Mouse (Mus musculus): Measurements from ENCODE around the gene Hapln4. TPM values are rescaled to one million over a fixed set of nuclear protein-coding genes. Genes with fewer than 3 reads are reported as not detected.

The Hapln4 gene
- polyA plus RNA-seq, 1 experiment: 0.84 TPM

- Histone ChIP-seq H3K4me1 (ENCODE audit: control insufficient read depth, insufficient read depth, low read length) (no peaks in the 10 kb centered on the region), H3K27ac (ENCODE audit: insufficient read depth, low read length) (no peak overlapping the region), H3K4me3 (ENCODE audit: insufficient read depth, low read length) (no peak overlapping the region)
- TF ChIP-seq POLR2A (IDR thresholded peaks at IDR 0.05; ENCODE audit: low read depth, low read length): no peak
- no peak for TF ChIP-seq CTCF (IDR thresholded peaks at IDR 0.05; ENCODE audit: borderline replicate concordance, insufficient read depth, low read length)
Measured at GRCm38 (mm10) chr8:70134086-70134485, 50.8 kb downstream of the Hapln4 start.

- H3K4me1 ChIP-seq (ENCODE audit: control insufficient read depth, insufficient read depth, low read length): no peaks in the 10 kb centered on the region
- no peak overlapping the region for H3K27ac ChIP-seq (ENCODE audit: insufficient read depth, low read length)
- H3K4me3 ChIP-seq (ENCODE audit: insufficient read depth, low read length): no peak overlapping the region
- TF ChIP-seq POLR2A (IDR thresholded peaks at IDR 0.05; ENCODE audit: low read depth, low read length) (no peak), CTCF (IDR thresholded peaks at IDR 0.05; ENCODE audit: borderline replicate concordance, insufficient read depth, low read length) (no peak)
Measured at GRCm38 (mm10) chr8:70134931-70135330, 51.7 kb downstream of the Hapln4 start.

- Histone ChIP-seq H3K4me1 (ENCODE audit: control insufficient read depth, insufficient read depth, low read length) (0 out of 2 replicates have a peak, but pooled peaks cover 7% of the 10 kb centered on the region), H3K4me3 (ENCODE audit: insufficient read depth, low read length) (no peak overlapping the region), H3K27ac (ENCODE audit: insufficient read depth, low read length) (no peak overlapping the region)
- TF ChIP-seq POLR2A (IDR thresholded peaks at IDR 0.05; ENCODE audit: low read depth, low read length) (no peak), CTCF (IDR thresholded peaks at IDR 0.05; ENCODE audit: borderline replicate concordance, insufficient read depth, low read length) (no peak)
Measured at GRCm38 (mm10) chr8:70136591-70136990, 53.3 kb downstream of the Hapln4 start.

- TF ChIP-seq POLR2A (IDR thresholded peaks at IDR 0.05; ENCODE audit: low read depth, low read length): no peak
- no peak for TF ChIP-seq CTCF (IDR thresholded peaks at IDR 0.05; ENCODE audit: borderline replicate concordance, insufficient read depth, low read length)
- Histone ChIP-seq H3K4me1 (ENCODE audit: control insufficient read depth, insufficient read depth, low read length) (0 out of 2 replicates have a peak, but pooled peaks cover 7% of the 10 kb centered on the region), H3K27ac (ENCODE audit: insufficient read depth, low read length) (no peak overlapping the region), H3K4me3 (ENCODE audit: insufficient read depth, low read length) (peak overlapping the region; percentile 53; the same call in 1 of the 2 replicates)
Measured at GRCm38 (mm10) chr8:70137890-70138289, 54.6 kb downstream of the Hapln4 start.

- H3K27ac ChIP-seq (ENCODE audit: insufficient read depth, low read length): peak within 1 kb of the TSS; percentile 49
- 0 out of 2 replicates have a peak, but pooled peaks cover 7% of the 10 kb centered on the region for H3K4me1 ChIP-seq (ENCODE audit: control insufficient read depth, insufficient read depth, low read length)
- peak within 1 kb of the TSS; percentile 77 for H3K4me3 ChIP-seq (ENCODE audit: insufficient read depth, low read length)
- TF ChIP-seq CTCF (IDR thresholded peaks at IDR 0.05; ENCODE audit: borderline replicate concordance, insufficient read depth, low read length) (no peak), POLR2A (IDR thresholded peaks at IDR 0.05; ENCODE audit: low read depth, low read length) (peak; percentile 92)
Measured at GRCm38 (mm10) chr8:70139026-70139857, 56.0 kb downstream of the Hapln4 start, which contains the start of the genes Rfxank, Borcs8 and Mef2b. Gene Rfxank (minus strand): TSS chr8:70139154. Gene Borcs8 (plus strand): TSS chr8:70139499. Gene Mef2b (plus strand): TSS chr8:70139711.

- H3K27ac ChIP-seq (ENCODE audit: insufficient read depth, low read length): peak overlapping the region; percentile 49
- H3K4me3 ChIP-seq (ENCODE audit: insufficient read depth, low read length): peak overlapping the region; percentile 77
- 0 out of 2 replicates have a peak, but pooled peaks cover 7% of the 10 kb centered on the region for H3K4me1 ChIP-seq (ENCODE audit: control insufficient read depth, insufficient read depth, low read length)
- no peak for TF ChIP-seq CTCF (IDR thresholded peaks at IDR 0.05; ENCODE audit: borderline replicate concordance, insufficient read depth, low read length)
- TF ChIP-seq POLR2A (IDR thresholded peaks at IDR 0.05; ENCODE audit: low read depth, low read length): no peak
Measured at GRCm38 (mm10) chr8:70139981-70140380, 56.7 kb downstream of the Hapln4 start.

Other genes starting within 250 kb of the Hapln4 start
- gene Cilp2, start 195.8 kb upstream of the Hapln4 start, polyA plus RNA-seq (2011; ENCODE audit: insufficient read length, low read depth, missing spikeins): not detected in 2 replicates
- gene Tssk6, start 181.3 kb upstream of the Hapln4 start, polyA plus RNA-seq (2011; ENCODE audit: insufficient read length, low read depth, missing spikeins): 0.39 and 0.50 TPM in 2 replicates
- 62.9 and 77.5 TPM in 2 replicates for gene Ndufa13, start 180.9 kb upstream of the Hapln4 start, polyA plus RNA-seq (2011; ENCODE audit: insufficient read length, low read depth, missing spikeins)
- gene Yjefn3, start 180.7 kb upstream of the Hapln4 start, polyA plus RNA-seq (2011; ENCODE audit: insufficient read length, low read depth, missing spikeins): not detected in 2 replicates
- gene Gatad2a, start 87.1 kb upstream of the Hapln4 start, polyA plus RNA-seq (2011; ENCODE audit: insufficient read length, low read depth, missing spikeins): 63.8 and 67.2 TPM in 2 replicates
- gene Mau2, start 40.7 kb upstream of the Hapln4 start, polyA plus RNA-seq (2011; ENCODE audit: insufficient read length, low read depth, missing spikeins): 25.8 and 31.6 TPM in 2 replicates
- 20.5 and 23.9 TPM in 2 replicates for gene Sugp1, start 40.6 kb upstream of the Hapln4 start, polyA plus RNA-seq (2011; ENCODE audit: insufficient read length, low read depth, missing spikeins)
- 1.0 TPM in 2 replicates for gene Tm6sf2, start 10.5 kb upstream of the Hapln4 start, polyA plus RNA-seq (2011; ENCODE audit: insufficient read length, low read depth, missing spikeins)
- 0.33 TPM in 1 of 2 replicates, not detected in the other for gene Ncan, start 37.4 kb downstream of the Hapln4 start, polyA plus RNA-seq (2011; ENCODE audit: insufficient read length, low read depth, missing spikeins)
- 13.4 and 14.4 TPM in 2 replicates for gene Nr2c2ap, start 47.9 kb downstream of the Hapln4 start, polyA plus RNA-seq (2011; ENCODE audit: insufficient read length, low read depth, missing spikeins)
- gene Rfxank, start 55.7 kb downstream of the Hapln4 start, polyA plus RNA-seq (2011; ENCODE audit: insufficient read length, low read depth, missing spikeins): 7.4 and 10.1 TPM in 2 replicates
- gene Borcs8, start 56.0 kb downstream of the Hapln4 start, polyA plus RNA-seq (2011; ENCODE audit: insufficient read length, low read depth, missing spikeins): 59.2 and 65.3 TPM in 2 replicates
- not detected in 2 replicates for gene Mef2b, start 56.3 kb downstream of the Hapln4 start, polyA plus RNA-seq (2011; ENCODE audit: insufficient read length, low read depth, missing spikeins)
- 66.2 and 84.2 TPM in 2 replicates for gene Tmem161a, start 88.9 kb downstream of the Hapln4 start, polyA plus RNA-seq (2011; ENCODE audit: insufficient read length, low read depth, missing spikeins)
- 5.3 and 6.6 TPM in 2 replicates for gene Slc25a42, start 128.8 kb downstream of the Hapln4 start, polyA plus RNA-seq (2011; ENCODE audit: insufficient read length, low read depth, missing spikeins)
- 26.4 and 28.9 TPM in 2 replicates for gene Sugp2, start 150.8 kb downstream of the Hapln4 start, polyA plus RNA-seq (2011; ENCODE audit: insufficient read length, low read depth, missing spikeins)
- gene Armc6, start 151.0 kb downstream of the Hapln4 start, polyA plus RNA-seq (2011; ENCODE audit: insufficient read length, low read depth, missing spikeins): 11.0 and 14.9 TPM in 2 replicates
- 42.2 and 54.0 TPM in 2 replicates for gene Homer3, start 199.4 kb downstream of the Hapln4 start, polyA plus RNA-seq (2011; ENCODE audit: insufficient read length, low read depth, missing spikeins)
- gene Ddx49, start 219.0 kb downstream of the Hapln4 start, polyA plus RNA-seq (2011; ENCODE audit: insufficient read length, low read depth, missing spikeins): 24.8 and 31.6 TPM in 2 replicates
- 129 and 132 TPM in 2 replicates for gene Cope, start 219.1 kb downstream of the Hapln4 start, polyA plus RNA-seq (2011; ENCODE audit: insufficient read length, low read depth, missing spikeins)
- 2.6 and 3.2 TPM in 2 replicates for gene Cers1, start 232.3 kb downstream of the Hapln4 start, polyA plus RNA-seq (2011; ENCODE audit: insufficient read length, low read depth, missing spikeins)
- gene Gdf1, start 246.4 kb downstream of the Hapln4 start, polyA plus RNA-seq (2011; ENCODE audit: insufficient read length, low read depth, missing spikeins): not detected in 2 replicates